Mouse (Mus musculus): Measurements from ENCODE around the gene Scrg1. TPM values are rescaled to one million over a fixed set of nuclear protein-coding genes. Genes with fewer than 3 reads are reported as not detected.
"Not testable (repeated sequence)": the region's sequence is repeated elsewhere in the genome, so short reads cannot be mapped to it uniquely, and the experiment has no call there.

Scrg1 gene
- polyA plus RNA-seq, 1 experiment from 2014 or later = not detected

- DNase-seq (ENCODE audit: low read depth, low spot score) (no peak), ATAC-seq (no peak)
- TF ChIP-seq CTCF (IDR thresholded peaks at IDR 0.05) = peak; percentile 62
- H3K27me3 ChIP-seq = no peaks in the 10 kb centered on the region
- ChIA-PET POLR2A (interaction anchor here (0.6 kb wide), 1 partner anchor 115 kb away, joined by 4 read pairs; no protein-coding TSS in a partner anchor), CTCF (interaction anchor here (0.8 to 4.6 kb wide), 9 partner anchors 54 to 544 kb away, joined by 3 to 28 read pairs (median 4); no protein-coding TSS in a partner anchor)
- in situ Hi-C loops (cut with MboI; ENCODE audit: low pct_unique_long_range_greater_than_20kb) = loop anchor here (5.0 kb wide), 2 partner anchors 67 to 552 kb away; no protein-coding TSS in a partner anchor
Observed at GRCm38 (mm10) chr8:57429166-57429887, 26.4 kb upstream of the Scrg1 start.

- DNase-seq (ENCODE audit: low read depth, low spot score); H3K27me3 ChIP-seq; ATAC-seq; POLR2A ChIA-PET: not testable (repeated sequence)
- in situ Hi-C loops (cut with MboI; ENCODE audit: low pct_unique_long_range_greater_than_20kb) = loop anchor here (5.0 kb wide), 5 partner anchors 57 to 553 kb away; partner anchors contain the start of gene Sap30
- CTCF ChIA-PET = interaction anchor here (2.2 to 3.0 kb wide), 2 partner anchors 102 to 544 kb away, joined by 7 to 28 read pairs; no protein-coding TSS in a partner anchor
Observed at GRCm38 (mm10) chr8:57429888-57430274, 25.8 kb upstream of the Scrg1 start.

- ChIA-PET CTCF (interaction anchor here (0.9 to 1.5 kb wide), 4 partner anchors 18 to 697 kb away, joined by 3 to 7 read pairs (median 4); no protein-coding TSS in a partner anchor), POLR2A (no interaction called here)
- H3K27me3 ChIP-seq = no peaks in the 10 kb centered on the region
- DNase-seq (ENCODE audit: low read depth, low spot score) (no peak), ATAC-seq (peak; percentile 44)
- in situ Hi-C loops (cut with MboI; ENCODE audit: low pct_unique_long_range_greater_than_20kb) = loop anchor here (5.0 kb wide), 3 partner anchors 56 to 371 kb away; partner anchors contain the start of gene Sap30
- TF ChIP-seq CTCF (IDR thresholded peaks at IDR 0.05) = no peak
Observed at GRCm38 (mm10) chr8:57430901-57431300, 24.8 kb upstream of the Scrg1 start.

GRCm38 (mm10) chr8:57432802-57433201, 22.9 kb upstream of the Scrg1 start:
- ChIA-PET CTCF (interaction anchor here (0.6 to 1.1 kb wide), 3 partner anchors 56 to 98 kb away, joined by 3 to 5 read pairs (median 3); no protein-coding TSS in a partner anchor), POLR2A (interaction anchor here (0.8 kb wide), 1 partner anchor 98 kb away, joined by 3 read pairs; no protein-coding TSS in a partner anchor)
- H3K27me3 ChIP-seq = no peaks in the 10 kb centered on the region
- no peak for DNase-seq (ENCODE audit: low read depth, low spot score)
- no peak for TF ChIP-seq CTCF (IDR thresholded peaks at IDR 0.05)
- in situ Hi-C loops (cut with MboI; ENCODE audit: low pct_unique_long_range_greater_than_20kb) = loop anchor here (5.0 kb wide), 3 partner anchors 54 to 369 kb away; partner anchors contain the start of gene Sap30
- ATAC-seq = no peak

GRCm38 (mm10) chr8:57435768-57436436, 19.8 kb upstream of the Scrg1 start:
- DNase-seq (ENCODE audit: low read depth, low spot score) = no peak
- TF ChIP-seq CTCF (IDR thresholded peaks at IDR 0.05) = no peak
- CTCF ChIA-PET = no interaction called here
- no peak for ATAC-seq
- in situ Hi-C loops (cut with MboI; ENCODE audit: low pct_unique_long_range_greater_than_20kb) = no loop called here
- POLR2A ChIA-PET = interaction anchor here (0.6 kb wide), 1 partner anchor 34 kb away, joined by 6 read pairs; no protein-coding TSS in a partner anchor
- no peaks in the 10 kb centered on the region for H3K27me3 ChIP-seq

GRCm38 (mm10) chr8:57436437-57436796, 19.3 kb upstream of the Scrg1 start:
- DNase-seq (ENCODE audit: low read depth, low spot score) (no peak), ATAC-seq (no peak)
- no peak for TF ChIP-seq CTCF (IDR thresholded peaks at IDR 0.05)
- POLR2A ChIA-PET = no interaction called here
- CTCF ChIA-PET = no interaction called here
- H3K27me3 ChIP-seq = no peaks in the 10 kb centered on the region
- in situ Hi-C loops (cut with MboI; ENCODE audit: low pct_unique_long_range_greater_than_20kb) = no loop called here

- TF ChIP-seq CTCF (IDR thresholded peaks at IDR 0.05) = no peak
- DNase-seq (ENCODE audit: low read depth, low spot score) (no peak), ATAC-seq (no peak)
- in situ Hi-C loops (cut with MboI; ENCODE audit: low pct_unique_long_range_greater_than_20kb) = no loop called here
- ChIA-PET POLR2A (no interaction called here), CTCF (no interaction called here)
- no peaks in the 10 kb centered on the region for H3K27me3 ChIP-seq
Observed at GRCm38 (mm10) chr8:57441131-57441530, 14.6 kb upstream of the Scrg1 start.

GRCm38 (mm10) chr8:57441556-57441955, 14.2 kb upstream of the Scrg1 start:
- ChIA-PET CTCF (no interaction called here), POLR2A (no interaction called here)
- no peaks in the 10 kb centered on the region for H3K27me3 ChIP-seq
- in situ Hi-C loops (cut with MboI; ENCODE audit: low pct_unique_long_range_greater_than_20kb) = no loop called here
- ATAC-seq = no peak
- TF ChIP-seq CTCF (IDR thresholded peaks at IDR 0.05) = no peak
- DNase-seq (ENCODE audit: low read depth, low spot score) = no peak

GRCm38 (mm10) chr8:57443289-57443688, 12.4 kb upstream of the Scrg1 start:
- H3K27me3 ChIP-seq = no peaks in the 10 kb centered on the region
- ChIA-PET CTCF (no interaction called here), POLR2A (no interaction called here)
- no peak for TF ChIP-seq CTCF (IDR thresholded peaks at IDR 0.05)
- no peak for DNase-seq (ENCODE audit: low read depth, low spot score)
- in situ Hi-C loops (cut with MboI; ENCODE audit: low pct_unique_long_range_greater_than_20kb) = no loop called here
- no peak for ATAC-seq

- DNase-seq (ENCODE audit: low read depth, low spot score); ATAC-seq; in situ Hi-C loops (cut with MboI; ENCODE audit: low pct_unique_long_range_greater_than_20kb); POLR2A ChIA-PET; H3K27me3 ChIP-seq: not testable (repeated sequence)
- CTCF ChIA-PET = interaction anchor here (1.4 kb wide), 1 partner anchor 29 kb away, joined by 3 read pairs; no protein-coding TSS in a partner anchor
Observed at GRCm38 (mm10) chr8:57445901-57446300, 9.8 kb upstream of the Scrg1 start.

GRCm38 (mm10) chr8:57450726-57451125, 5.0 kb upstream of the Scrg1 start:
- DNase-seq (ENCODE audit: low read depth, low spot score) (no peak), ATAC-seq (no peak)
- TF ChIP-seq CTCF (IDR thresholded peaks at IDR 0.05) = no peak
- in situ Hi-C loops (cut with MboI; ENCODE audit: low pct_unique_long_range_greater_than_20kb) = no loop called here
- POLR2A ChIA-PET = no interaction called here
- CTCF ChIA-PET = no interaction called here
- H3K27me3 ChIP-seq = no peaks in the 10 kb centered on the region

Measured in Patski (cell line).